Mouse (Mus musculus) spleen, embryonic (tissue): ENCODE data around the gene Pacsin2.
"Not testable (repeated sequence)": the region's sequence is repeated elsewhere in the genome, so short reads cannot be mapped to it uniquely, and the experiment has no call there.

ENCODE experiments used
- CTCF ChIA-PET: fragments of 350-600 bp; sonication (Branson Sonifier 250); formaldehyde crosslinking; loops from one replicate; lab custom pipeline; 2022; lab: Charles Lee

Pacsin2 gene

DNA sequence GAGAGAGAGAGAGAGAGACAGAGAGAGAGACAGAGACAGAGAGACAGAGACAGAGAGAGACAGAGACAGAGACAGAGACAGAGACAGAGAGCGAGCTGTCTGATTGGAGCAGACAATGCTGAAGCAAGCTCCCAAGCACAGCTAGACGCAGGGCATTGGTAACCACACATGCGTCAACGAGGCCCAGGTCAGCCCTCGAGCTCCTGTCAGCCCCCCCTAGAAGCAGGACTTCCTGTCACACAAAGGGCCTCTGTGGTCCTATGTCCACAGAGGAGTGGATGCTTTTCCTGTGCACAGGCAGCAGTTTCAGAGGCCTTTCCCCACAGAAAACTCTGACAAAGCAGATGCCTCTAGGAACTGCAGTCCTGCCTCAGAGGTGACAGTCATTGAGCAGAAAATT, 38.6 kb downstream of the Pacsin2 start:
- CTCF ChIA-PET, result no interaction called here

DNA sequence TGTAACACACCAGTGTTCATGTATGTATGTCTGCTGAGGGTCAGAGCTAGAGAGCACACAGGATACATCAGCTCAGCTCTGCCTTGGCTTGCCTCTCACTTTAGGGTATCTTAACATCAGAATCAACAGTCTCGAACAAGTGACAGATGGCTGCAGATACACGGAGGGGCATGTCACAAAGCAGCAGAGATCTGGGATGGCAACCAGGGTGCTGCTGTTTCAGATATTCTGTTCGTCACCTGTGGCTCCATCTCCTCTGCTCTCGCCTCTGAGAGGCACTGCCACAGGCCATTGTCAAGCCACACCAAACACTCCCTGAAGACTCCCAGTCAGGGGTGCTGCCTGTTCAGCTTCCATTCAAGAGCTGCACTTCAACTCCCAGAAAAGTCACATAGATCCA, 39.1 kb downstream of the Pacsin2 start:
- CTCF ChIA-PET, result no interaction called here

DNA sequence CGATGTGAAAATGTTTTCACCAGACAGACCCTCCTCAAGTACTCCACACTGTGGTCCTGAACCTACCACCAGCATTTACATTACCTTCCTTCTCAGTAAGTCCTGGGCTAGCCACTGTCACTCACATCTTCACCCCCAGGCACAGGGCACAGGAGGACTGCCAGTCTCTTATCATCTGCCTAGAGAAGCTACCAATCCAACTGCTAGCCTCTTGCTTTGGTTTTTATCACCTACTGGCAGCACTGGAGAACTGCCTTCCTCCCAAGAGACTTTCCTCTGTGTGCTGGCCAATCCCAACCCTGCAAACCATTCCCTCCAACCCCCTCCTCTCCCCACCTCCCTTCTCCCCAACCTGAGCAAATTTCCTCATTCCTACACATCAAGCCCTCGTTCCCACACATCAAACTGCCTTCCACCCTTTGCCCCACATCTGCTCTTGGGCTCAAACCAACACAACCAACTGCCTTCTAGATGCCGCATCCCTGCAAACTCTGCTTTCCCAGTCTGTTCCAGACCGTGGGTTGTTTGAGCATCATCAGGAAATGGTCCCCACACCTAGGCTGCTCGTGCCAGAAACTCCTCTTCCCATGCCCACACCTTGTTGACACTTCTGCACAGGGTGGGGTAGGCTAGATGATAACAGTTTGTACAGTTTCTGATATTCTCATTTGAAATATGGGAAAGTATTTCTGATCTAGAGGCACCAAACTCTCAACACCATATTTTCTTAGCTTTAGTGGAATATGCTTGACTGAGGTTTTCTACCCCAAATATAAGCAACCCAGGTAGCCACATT, 40.6 kb downstream of the Pacsin2 start:
- CTCF ChIA-PET, result no interaction called here

DNA sequence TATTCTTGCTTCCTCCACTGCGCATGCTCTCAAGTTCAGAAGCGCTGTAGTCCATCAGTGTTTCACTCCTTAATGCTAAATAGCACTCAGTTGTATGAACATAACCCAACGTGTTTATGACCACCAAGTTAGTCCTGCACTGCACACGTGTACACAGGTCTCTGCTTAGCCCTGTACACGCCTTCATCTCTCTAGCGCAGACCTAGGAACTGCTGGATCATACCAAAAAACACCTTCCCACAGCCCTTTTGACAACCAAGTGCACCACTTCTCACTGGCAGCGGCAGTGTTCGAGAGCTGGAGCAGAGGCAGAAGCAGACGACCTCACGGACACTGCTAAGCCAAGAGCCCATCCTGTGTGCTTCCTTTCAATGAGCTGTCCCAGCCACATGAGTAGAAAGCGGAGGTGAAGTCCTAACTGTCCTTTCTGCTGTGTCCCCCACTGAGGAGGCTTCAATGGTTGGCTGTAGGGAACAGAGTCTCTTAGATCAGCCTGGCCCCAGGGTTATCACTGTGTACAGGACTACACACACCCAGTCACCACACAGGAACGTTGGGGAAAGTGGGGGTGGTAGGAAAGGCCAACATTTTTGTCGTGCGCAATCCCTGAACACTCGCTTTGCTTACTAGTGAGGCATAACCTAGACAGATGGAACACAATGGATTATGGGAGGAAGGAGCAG, 42.0 kb downstream of the Pacsin2 start:
- CTCF ChIA-PET, result no interaction called here

DNA sequence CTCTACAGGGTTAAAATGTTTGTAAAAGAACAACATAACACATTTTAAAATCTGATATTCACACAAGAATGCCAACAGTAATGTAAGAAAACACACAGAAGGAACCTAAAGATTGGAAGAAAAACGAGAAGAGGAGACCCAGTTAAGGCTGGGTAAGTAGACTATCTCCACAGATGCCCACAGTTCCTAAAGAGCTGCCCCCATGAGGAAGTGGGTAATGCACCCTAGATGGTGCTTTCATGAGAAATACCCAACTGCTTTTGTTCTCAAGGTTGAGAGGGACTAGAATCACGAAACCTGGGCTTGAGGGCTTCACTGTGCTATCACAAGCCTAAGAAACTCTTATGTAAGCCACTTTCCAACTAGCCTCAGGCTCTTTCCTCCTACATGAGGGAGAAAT, 44.8 kb downstream of the Pacsin2 start:
- CTCF ChIA-PET, result interaction anchor here (0.6 kb wide), 1 partner anchor 67 kb away, joined by 4 read pairs; no protein-coding TSS in a partner anchor

DNA sequence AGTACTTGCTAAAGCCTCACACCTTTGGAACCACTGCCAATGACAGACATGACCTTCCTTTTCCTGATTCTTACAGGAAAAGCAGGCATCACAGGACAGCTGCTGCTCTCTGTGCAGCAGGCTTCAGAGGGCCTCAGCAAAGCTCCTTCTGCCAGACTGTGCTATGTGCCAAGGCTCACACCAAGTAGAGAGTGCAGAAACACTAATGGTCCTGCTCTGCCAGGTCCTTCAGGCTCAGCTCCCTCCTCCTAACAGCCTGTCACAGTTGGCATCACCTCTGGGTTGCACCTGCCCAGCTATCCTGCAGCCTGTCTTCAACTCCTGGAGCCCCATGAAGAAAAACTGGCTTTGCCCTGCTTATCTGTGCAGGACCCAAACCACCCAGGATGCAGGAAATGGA, 45.7 kb downstream of the Pacsin2 start:
- CTCF ChIA-PET, result interaction anchor here (0.6 to 1.0 kb wide), 2 partner anchors 9 to 68 kb away, joined by 3 to 4 read pairs; no protein-coding TSS in a partner anchor

DNA sequence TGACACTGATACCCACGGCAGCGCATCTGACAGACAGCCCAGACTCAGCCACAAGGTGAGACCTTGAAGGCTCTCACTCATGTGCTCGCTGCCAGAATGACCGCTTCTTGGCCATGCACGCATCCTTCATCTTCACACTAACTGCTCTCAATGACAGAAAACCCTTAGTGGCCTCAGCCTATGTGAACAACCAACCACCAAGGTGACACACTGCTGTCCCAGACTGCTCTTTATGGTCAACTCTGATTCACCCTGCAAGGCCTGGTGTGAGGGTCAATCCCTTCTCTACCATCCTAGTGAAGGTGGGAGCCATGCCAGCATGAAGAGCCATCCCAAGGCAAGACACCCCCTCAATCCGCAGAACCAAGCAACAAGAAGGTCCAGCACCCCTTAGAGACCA, 46.5 kb downstream of the Pacsin2 start:
- CTCF ChIA-PET, result no interaction called here

DNA sequence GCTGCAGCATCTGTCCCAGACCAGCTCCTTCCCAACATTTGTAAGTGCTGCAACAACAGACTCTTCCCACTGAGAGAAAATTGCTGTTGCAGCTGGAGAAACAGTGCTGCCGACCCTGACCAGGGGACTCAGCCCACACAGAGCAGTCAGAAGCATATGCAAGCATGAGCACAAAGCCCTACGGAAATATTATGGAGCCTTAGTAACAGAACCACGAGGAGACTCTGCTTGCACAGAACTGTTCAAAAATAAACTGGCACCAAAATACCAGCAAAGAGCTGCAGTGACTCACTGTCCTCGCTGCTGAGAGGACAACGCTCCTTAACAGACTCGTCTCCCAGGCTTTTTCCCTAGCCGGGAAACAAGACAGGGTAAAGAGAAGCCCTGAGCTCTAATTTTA, 47.0 kb downstream of the Pacsin2 start:
- CTCF ChIA-PET, result no interaction called here

DNA sequence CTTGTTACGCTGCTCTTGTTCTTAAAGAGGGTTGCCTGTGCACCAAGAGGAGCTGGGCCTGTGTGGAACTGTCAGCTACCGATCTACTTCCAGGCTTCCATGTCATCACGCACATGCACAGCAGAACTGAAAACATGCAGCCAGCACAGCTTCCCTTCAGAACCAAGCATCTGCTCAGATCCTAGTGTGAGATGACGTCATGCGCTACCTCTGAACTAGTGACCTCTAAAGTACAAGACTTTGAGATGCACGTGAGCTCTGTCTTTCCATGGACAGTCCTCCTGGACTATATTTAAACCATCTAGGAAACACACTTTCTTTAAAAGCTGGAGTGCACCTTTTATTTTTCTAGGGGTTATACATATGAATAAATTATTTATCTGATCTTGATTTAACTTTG, 49.0 kb downstream of the Pacsin2 start:
- CTCF ChIA-PET, result interaction anchor here (0.6 kb wide), 1 partner anchor 1270 kb away, joined by 3 read pairs; no protein-coding TSS in a partner anchor

DNA sequence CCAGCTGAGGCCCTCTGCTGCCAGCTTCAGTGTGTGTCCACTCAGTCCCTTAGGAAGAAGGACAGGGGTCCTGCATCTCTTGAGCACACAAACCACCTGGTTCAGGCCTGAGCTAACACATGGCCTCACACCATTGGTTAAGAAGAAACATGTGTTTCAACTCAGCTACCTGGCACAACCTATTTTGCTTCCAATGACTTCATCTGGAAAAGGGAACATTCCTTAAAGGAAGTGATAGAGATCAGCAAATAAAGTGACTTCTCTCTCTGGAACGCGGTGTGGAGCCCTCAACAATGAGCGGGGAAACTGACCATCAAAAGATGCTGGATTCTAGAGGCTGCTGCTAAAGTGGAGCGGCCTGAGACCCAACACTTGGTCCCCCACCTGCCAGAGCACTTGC, 52.8 kb downstream of the Pacsin2 start:
- CTCF ChIA-PET, result no interaction called here

DNA sequence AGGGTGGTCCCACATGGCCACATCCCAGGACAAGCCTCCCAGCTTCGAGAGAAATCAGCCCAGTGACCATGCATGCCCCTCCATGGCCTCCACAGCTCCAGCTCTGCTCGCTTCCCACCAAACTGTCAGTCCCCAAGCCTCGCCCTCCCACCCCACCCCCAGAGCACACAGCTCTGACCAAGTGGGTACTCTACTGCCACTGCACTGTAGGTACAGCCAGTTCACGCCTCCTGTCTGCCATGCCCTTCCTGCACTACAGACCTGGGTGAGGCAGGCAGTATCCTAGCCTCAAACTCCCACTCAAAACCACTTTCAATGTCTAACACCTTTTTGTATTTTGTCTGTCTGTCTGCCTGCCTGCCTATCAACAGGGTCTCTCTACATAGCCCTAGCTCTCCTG, 53.7 kb downstream of the Pacsin2 start:
- CTCF ChIA-PET, result interaction anchor here (0.6 to 1.1 kb wide), 2 partner anchors 8 to 21 kb away, joined by 3 to 11 read pairs; no protein-coding TSS in a partner anchor

DNA sequence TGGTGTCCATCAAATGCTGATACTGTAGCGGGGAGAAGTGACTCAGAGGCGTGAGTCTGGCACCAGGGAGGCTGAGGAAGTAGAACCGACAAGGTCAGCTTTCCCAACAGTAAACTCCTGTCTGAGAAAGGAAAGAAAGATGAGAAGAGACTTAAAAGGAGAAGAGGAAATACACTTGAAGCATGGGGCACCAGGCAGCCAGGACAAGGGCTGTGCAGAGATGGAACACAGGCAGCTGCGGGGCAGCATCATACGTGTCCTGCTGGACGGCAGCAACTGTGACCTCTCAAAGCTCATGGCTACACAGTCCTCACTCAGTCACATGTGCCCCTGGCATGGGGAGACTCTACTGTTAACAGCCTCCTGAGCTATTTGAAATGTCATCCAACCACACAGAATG, 54.1 kb downstream of the Pacsin2 start:
- CTCF ChIA-PET, result interaction anchor here (0.6 to 1.1 kb wide), 2 partner anchors 8 to 21 kb away, joined by 3 to 11 read pairs; no protein-coding TSS in a partner anchor

DNA sequence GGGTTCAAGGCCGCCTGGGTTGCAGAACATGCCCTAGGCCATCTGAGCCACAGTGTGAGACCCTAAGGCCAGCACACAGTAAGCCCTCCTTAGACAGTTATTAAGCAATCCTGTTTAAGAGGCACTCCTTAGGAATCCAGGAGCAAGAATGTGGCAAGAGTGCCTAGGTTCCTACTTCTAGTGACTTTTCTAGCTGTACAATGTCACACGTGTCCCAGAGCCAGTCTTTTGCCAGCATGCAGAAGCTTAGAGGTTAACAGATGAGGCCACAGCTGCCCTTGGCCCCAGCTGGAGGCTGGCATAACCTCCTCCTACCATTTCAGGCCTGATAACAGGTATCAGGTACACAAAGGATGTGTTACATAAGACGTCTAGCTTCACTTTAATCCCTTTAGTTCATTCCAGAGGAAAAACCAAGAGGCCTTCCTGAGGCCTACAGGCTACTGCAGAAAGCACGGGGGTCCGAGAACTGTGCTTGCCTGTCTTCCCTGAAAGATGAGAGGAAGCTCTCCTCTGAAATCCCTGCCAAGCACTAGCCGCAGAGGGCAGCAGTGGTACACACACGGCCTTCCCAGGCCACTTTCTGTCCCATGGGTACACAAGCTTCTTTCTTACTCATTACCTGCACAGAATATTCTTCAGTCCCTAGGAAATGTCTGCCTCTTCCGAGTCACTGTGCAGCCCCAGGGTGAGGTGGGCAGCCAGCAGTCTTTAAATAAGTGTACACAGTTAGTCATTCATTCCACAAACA, 55.5 kb downstream of the Pacsin2 start:
- CTCF ChIA-PET, result no interaction called here

DNA sequence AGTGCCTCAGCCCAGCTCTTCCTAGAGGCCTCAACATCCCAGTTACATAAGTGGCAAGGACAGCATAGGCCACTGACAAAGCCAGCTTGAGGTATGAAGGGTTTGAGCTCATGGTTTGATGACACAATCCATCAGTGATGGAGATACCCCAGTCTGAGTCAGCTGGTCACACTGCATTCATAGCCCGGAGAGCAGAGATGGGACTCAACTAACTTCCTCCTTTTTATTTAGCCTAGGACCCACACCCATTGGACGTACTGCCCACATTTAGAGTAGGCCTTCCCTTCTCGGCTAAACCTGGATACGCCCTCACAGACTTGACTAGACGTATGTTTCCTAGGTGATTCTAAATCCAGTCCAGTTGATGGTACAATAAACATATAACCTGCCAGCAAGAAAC, 56.2 kb downstream of the Pacsin2 start:
- CTCF ChIA-PET, result no interaction called here

DNA sequence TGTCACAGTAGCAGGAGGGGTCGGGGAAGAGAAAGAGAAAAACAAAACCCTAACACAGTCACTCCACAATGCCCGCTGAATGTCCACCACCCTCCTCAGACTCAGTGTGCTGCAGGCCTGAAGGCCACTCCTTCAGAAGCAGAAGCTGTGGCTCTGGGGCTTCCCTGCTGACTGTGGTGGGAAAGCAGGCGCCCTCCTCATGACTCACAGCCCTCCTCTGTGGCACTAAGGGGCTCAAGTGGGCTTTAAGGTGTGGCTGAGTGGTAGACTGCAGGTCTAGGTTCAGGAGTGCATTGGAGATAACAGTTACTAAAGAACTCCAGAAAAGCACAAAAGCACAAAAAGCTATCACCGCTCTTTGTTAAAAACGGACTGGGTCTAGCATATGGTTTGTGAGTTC, 56.9 kb downstream of the Pacsin2 start:
- CTCF ChIA-PET, result no interaction called here

DNA sequence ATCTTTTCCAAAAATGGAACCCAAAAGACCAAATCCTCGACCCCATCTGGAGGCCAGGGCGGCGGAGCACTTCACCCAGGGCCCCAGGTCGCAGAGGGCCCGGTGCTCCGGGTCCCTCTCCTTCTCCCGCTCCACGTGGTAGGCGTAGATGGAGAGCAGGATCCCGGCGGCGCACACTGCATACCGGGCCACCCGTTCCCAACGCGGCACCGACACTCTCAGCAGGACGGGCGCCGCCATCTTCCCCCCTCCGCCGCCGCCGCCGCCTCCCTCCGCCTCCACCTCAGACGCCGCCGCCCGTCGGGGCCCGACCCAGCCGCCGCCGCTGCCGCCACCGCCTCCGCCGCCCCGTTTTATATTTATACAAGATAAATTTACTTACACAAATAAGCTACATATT, 58.5 kb downstream of the Pacsin2 start:
- CTCF ChIA-PET, result not testable (repeated sequence)

DNA sequence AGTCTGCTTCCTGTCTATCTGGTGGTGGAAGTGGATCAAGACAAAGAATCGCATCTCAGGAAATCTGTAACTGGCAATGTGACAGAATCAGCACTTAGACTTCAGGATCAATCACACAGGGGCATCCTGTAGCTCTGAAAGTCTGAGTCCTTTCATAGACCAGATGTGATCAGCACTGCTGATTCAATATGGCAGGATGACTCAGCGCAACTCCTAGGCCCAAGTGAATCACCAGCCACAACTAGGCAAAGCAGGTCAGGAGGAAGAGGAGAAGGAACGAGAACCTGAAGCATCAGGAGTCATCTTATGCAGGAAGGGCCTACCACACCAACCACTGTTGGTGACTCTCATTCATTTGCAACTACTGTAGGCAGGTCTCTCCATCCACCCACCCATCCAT, 60.4 kb downstream of the Pacsin2 start:
- CTCF ChIA-PET, result no interaction called here

DNA sequence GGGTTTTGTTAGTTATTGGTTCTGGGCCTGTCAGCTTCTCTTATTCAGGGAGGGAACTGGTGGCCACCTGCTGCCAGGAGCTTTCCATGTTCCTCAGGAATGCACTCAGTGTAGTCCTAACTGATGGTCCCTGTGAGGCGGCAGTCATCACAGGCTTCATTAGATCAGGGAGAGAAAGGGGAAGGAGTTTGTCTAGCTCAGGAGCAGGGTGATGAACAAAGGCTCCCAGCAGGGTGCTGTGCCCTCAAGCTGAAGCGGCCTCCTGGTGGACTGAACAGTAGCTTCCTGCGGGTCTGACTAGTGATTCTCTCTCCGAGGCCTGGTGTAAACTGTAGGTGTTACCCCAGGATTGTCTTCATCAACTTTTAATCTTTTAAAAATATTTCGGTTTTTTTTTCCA, 61.4 kb downstream of the Pacsin2 start:
- CTCF ChIA-PET, result no interaction called here

DNA sequence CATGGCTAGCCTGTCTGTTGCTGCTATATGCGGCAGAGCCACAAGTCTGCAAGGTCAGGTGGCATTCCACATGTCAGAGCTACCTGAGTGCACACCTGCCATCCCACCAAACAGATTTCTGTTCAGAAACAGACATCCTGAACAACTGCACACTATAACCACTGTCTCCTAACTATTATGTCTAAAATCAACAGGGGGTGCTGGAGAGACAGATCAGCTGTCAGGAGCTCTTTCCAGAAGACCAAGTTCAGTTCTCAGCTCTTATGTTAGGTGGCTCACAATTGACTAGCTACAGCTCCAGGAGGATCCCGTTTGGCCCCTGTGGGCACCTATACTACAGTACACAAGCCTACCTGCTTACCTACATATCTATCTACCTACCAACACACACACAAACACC, 71.7 kb downstream of the Pacsin2 start:
- CTCF ChIA-PET, result interaction anchor here (1.1 to 1.3 kb wide), 2 partner anchors 91 to 108 kb away, joined by 4 to 5 read pairs; no protein-coding TSS in a partner anchor

DNA sequence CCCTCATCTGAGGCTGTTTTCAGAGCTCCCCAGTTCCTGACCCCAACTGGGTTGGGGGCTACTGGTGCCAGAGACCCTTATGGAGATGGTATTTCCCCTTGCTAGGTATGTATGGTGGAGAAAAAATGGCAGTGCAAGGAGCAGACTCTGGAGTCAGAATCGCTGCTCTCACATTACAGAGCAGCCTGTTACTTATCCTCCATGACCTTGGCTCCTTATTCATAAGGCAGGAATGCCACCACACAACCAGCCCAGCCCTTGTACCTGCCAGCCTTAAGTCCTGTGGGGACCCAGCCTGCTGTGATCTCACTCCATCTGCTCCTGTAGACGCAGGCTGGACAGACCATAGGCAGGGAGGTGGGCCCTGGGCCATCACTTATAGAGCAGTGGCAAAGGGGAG, 76.5 kb downstream of the Pacsin2 start:
- CTCF ChIA-PET, result no interaction called here

DNA sequence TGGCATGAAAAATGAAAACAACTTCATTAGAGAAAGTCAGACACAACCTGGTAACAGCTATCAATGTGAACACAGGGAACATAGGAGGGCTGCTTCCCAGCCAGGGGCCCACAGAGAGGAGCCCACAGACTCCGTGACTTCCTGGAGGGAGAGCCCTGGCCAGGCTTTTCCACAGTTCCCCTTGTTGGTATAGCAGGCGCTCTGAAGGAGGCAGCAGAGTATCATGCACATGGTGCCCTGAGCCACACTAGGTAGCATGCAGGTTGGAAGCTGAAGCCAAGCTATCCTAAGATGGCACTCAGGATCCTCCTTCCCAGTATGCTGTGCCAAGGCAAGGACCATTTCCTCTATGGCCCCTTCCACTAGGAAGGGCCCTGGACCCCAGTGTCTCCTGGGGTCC, 80.8 kb downstream of the Pacsin2 start:
- CTCF ChIA-PET, result interaction anchor here (0.6 kb wide), 1 partner anchor 9 kb away, joined by 5 read pairs; no protein-coding TSS in a partner anchor

DNA sequence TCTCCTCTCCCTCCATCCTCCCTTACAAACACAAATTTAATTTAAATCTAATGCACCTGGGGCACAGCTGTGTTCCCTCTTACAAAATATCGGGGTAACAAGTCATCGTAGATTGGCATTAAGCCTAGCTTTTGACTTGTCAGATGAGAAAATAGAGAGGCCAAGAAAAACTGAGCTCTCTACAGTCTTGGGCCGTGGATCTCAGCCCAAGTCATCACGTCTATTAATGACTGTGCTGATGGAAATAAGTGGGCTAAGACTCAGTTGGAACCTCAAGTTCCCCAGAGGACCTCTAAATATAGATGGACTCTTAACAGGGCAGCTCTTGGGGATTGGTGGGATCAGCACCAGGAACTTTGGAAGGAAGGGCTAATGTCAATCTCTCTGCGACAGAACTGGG, 81.3 kb downstream of the Pacsin2 start:
- CTCF ChIA-PET, result interaction anchor here (0.6 kb wide), 1 partner anchor 9 kb away, joined by 5 read pairs; no protein-coding TSS in a partner anchor
